Mouse (Mus musculus) 416B (cell line): Measurements from ENCODE around the gene Ank3.

Experiments used
- DNase-seq: peaks from one replicate; pipeline ENCODE4 v3.0.0; 2011; ENCODE audit warnings: low read depth

Ank3 gene

DNA sequence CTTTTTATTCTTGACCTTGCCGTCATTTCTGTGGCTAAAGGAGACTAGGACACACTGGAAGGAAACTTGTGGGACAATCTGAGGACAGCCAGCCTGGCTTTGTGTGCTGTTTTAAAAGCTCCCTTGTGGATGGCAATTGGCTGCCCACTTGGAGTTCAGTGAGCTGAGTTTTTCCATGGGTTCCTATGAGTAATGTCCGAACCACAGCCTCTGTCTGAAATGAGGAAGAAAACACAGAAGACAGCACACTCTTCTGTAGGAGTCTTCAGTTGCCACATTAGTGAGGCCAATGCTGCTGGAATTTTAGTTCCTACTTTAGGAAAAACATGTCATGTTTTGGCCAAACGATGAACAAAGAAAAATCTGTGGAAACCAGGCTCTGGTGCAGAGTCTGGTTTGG is 380.7 kb downstream of the Ank3 start:
- DNase-seq: peak; percentile 75

- peak; percentile 78 for DNase-seq
Observed at GRCm38 (mm10) chr10:69781491-69781890, 382.9 kb downstream of the Ank3 start.

- peak; percentile 42 for DNase-seq
Observed at GRCm38 (mm10) chr10:69785235-69785634, 386.7 kb downstream of the Ank3 start.

GRCm38 (mm10) chr10:69785692-69786091 is 387.1 kb downstream of the Ank3 start:
- DNase-seq: no peak

- DNase-seq: no peak
Observed at GRCm38 (mm10) chr10:69786220-69786993, 387.8 kb downstream of the Ank3 start.

DNA sequence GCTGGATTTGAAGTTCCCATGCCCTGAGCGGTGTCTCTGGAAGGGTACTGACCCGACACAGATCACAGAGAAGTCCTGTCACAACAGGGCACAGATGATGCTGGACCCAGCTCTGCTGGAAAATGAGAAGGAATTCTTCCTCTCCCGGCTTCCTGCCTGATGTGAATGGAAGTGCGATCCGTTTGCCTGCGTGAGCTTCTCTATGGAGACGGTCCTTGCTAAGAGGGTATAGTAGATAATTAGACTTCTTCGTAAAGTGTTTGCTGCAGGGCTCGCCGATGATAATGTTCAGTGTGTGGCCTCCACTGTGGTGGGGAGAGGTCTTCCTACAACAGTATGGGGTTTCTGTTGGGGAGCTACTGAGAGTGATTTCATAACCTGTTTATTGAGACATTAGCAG is 388.8 kb downstream of the Ank3 start:
- no peak for DNase-seq

GRCm38 (mm10) chr10:69790606-69791005 is 392.0 kb downstream of the Ank3 start:
- no peak for DNase-seq

GRCm38 (mm10) chr10:69791951-69792350 is 393.4 kb downstream of the Ank3 start:
- DNase-seq: peak; percentile 60

DNA sequence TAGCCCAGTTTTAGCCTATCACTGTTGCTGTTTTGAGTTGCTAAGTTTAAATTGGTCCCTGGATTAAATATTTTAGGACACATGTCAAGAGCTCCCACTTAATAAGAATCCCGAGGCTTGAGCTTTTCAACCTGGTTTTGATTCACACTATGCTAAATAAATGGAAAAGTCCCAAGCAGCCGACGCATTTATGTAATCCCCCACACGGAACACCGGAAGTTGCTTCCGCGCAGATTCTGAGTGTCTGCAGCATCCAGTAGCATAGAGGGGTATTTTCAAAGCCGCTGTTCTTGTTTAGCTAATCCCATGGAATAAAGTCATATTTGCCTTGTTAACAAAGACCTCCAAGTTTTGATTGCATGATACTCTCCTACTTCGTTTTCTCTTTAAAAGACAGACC is 393.8 kb downstream of the Ank3 start:
- DNase-seq: no peak

- peak; percentile 89 for DNase-seq
Observed at GRCm38 (mm10) chr10:69793079-69793478, 394.5 kb downstream of the Ank3 start.

- no peak for DNase-seq
Observed at GRCm38 (mm10) chr10:69795656-69796055, 397.1 kb downstream of the Ank3 start.

DNA sequence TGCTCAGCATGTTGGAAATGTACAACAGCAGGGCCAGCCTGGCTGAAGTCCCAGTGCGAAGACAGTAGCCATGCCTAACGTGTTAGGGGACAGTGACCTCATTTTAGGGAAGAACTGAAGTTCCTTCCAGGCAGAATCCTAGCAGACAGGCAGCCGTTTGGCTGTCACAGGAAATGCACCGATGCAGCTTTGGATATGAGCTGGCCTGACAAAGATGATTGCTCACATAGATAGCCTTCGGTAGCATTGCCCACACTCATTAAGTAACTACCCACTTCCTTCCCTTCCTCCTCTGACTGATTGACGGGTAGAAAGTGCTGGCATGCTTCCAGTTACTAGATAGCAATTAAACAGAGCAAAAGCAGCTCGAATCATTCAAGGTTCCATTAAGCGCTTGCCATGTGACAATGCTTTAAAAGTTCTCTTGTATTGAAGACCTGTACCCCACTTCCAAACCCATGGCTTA is 397.9 kb downstream of the Ank3 start:
- DNase-seq: peak; percentile 96

DNA sequence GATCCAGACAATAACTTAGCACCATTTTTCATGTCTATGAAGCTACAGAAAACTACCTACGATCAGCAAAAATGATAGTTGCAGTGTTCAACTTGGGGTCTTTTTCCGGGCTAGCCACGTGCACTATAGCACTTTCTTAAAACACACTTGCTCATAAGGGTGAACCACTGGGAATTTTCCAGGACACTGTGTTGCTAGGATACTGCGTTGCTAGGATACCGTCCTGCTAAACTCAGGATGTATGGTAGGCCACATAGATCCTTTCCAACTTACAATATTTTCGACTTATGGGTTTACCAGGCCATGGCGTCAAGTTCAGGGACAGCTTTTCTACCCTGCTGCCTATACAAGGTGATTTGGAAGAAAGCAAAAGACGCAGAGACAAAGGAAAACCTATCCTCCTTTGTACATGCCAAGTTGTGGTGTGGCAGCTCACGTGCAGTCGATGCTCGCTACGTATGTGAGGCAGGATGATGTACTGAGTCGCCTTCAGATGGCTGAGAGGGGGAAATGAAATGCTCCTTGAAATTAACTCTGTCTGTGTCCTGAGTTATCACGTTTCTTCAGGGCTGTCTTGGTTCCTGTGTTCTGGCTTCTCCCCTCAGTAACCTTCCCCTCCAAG is 404.7 kb downstream of the Ank3 start:
- no peak for DNase-seq

DNA sequence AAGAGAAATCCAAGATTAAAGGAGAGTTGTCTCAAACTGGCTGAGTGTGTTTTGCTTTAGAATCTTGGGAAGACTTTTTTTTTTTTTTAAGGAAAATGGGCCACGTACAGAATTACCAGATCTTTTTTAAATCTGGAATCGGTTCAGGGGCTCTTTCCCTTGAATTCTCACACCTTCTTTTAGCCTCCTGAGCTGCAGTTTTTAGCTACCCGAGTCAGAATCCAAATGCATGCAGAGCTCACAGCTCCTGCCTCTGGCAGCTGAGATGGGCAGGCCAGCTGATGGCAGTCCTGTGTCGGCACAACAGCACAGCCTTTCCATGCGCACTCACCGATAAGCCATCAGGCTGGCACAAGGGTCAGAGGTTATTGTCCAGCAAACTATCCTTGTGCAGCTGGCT is 406.0 kb downstream of the Ank3 start:
- DNase-seq: no peak

- no peak for DNase-seq
Observed at GRCm38 (mm10) chr10:69810785-69811184, 412.2 kb downstream of the Ank3 start.

- no peak for DNase-seq
Observed at GRCm38 (mm10) chr10:69813823-69814522, 415.4 kb downstream of the Ank3 start.

DNA sequence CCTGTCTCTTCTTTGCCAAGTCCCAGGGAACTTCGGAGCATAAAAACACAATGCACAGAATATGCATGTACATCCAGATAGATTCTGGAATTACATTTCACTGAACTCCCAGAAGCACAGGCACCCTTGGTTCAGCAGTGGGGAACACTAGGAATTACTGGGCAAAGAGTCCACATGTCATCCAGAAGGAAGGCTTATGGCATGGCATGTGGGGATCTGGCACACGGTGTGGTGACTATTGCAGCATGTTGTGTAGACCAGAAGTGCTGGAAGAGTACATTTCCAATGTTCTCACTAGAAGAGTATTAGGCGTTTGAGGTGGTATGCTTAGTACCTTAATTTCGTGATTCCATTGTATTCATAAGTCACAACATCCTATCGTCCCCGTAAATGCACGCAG is 422.7 kb downstream of the Ank3 start:
- DNase-seq: no peak

- no peak for DNase-seq
Observed at GRCm38 (mm10) chr10:69828770-69829169, 430.2 kb downstream of the Ank3 start.

- DNase-seq: no peak
Observed at GRCm38 (mm10) chr10:69829236-69829635, 430.7 kb downstream of the Ank3 start.

DNA sequence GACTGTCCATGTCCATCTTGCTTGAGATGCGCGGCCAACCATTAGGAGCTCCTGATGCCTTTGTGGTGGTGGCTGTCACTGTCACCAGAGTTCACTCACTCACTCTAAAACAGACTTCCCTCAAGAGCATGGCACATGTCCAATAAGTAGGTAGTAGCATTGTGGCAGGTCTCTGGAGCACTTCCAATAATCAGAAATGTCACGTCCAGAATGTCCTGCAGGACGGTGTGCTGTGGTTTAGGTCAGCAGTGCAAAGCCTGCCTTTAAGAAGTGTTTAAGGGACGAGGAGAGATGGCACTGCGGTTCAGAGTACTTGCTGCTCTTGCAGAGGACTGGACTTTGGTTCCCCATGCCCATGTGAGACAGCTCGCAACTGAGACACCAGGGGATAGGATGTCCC is 433.0 kb downstream of the Ank3 start:
- DNase-seq: peak; percentile 7

GRCm38 (mm10) chr10:69832241-69832640 is 433.7 kb downstream of the Ank3 start:
- DNase-seq: no peak

- no peak for DNase-seq
Observed at GRCm38 (mm10) chr10:69832822-69833221, 434.2 kb downstream of the Ank3 start.

- peak; percentile 36 for DNase-seq
Observed at GRCm38 (mm10) chr10:69834700-69835099, 436.1 kb downstream of the Ank3 start.
